Mouse (Mus musculus) frontal cortex, postnatal 14 days (tissue): ENCODE data around the gene Rpgr.

Experiments
- DNase-seq, 2 experiments: peaks; one replicate each; pipeline ENCODE4 v3.0.0; 2022; ENCODE audit warnings: low spot score in 2 of 2

Gene Rpgr

GRCm38 (mm10) chrX:10073966-10074365, 142.8 kb downstream of the Rpgr start:
- no peak for DNase-seq

GRCm38 (mm10) chrX:10071529-10071928, 145.2 kb downstream of the Rpgr start:
- DNase-seq = no peak

GRCm38 (mm10) chrX:10070689-10071088, 146.0 kb downstream of the Rpgr start:
- peak; percentile 6 to 27 for DNase-seq

GRCm38 (mm10) chrX:10069405-10069804, 147.3 kb downstream of the Rpgr start:
- DNase-seq = no peak

GRCm38 (mm10) chrX:10063781-10064180, 152.9 kb downstream of the Rpgr start:
- no peak for DNase-seq

GRCm38 (mm10) chrX:10063361-10063760, 153.4 kb downstream of the Rpgr start:
- DNase-seq = no peak

GRCm38 (mm10) chrX:10062201-10062600, 154.5 kb downstream of the Rpgr start:
- no peak for DNase-seq

GRCm38 (mm10) chrX:10034666-10035065, 182.1 kb downstream of the Rpgr start:
- DNase-seq = no peak
